Mouse (Mus musculus): ENCODE measurements around the gene Vwa7.

DNA sequence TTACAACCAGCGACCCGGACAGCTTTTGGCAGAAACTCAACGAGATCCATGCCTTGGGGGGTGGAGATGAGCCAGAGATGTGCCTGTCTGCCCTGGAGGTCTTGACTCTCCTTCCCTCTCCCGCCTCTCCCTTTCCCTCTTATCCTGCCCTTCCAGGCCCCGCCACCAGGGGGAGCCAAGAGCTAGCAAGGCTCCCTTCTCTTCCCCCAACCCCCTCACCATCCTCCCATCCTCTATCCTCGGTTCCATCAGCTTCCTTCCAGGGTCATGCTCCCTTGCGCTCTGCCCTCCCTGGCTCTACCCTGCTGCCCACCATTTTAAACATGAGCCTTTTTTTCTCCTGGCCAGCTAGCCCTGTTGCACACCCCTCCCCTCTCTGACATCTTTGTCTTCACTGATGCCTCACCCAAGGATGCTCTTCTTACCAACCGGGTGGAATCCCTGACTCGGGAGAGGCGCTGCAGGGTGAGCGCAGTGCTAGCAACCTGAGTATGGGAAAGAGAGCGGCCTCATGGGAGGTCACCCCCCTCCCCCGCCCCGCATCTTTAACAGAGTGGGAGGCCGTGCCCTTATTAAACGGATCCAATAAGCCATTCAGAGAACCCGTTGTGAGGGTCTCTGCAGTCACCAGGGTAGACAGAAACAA lies 4.9 kb downstream of the Vwa7 start:
- TF ChIP-seq USF1 (IDR thresholded peaks at IDR 0.05; ENCODE audit: low read depth), result no peak
- TF ChIP-seq POLR2A (IDR thresholded peaks at IDR 0.05; ENCODE audit: insufficient read length, low read depth), result no peak
- TF ChIP-seq TCF12 (IDR thresholded peaks at IDR 0.05; ENCODE audit: insufficient read depth, poor library complexity, severe bottlenecking), result no peak
- no peak for TF ChIP-seq MAX (IDR thresholded peaks at IDR 0.05; ENCODE audit: low read depth)
- TF ChIP-seq POLR2AphosphoS2 (IDR thresholded peaks at IDR 0.05; ENCODE audit: insufficient read length, low read depth), result no peak
- TF ChIP-seq SRF (IDR thresholded peaks at IDR 0.05; ENCODE audit: control insufficient read depth, insufficient read length, low read depth), result no peak
- TF ChIP-seq MYOD1 (IDR thresholded peaks at IDR 0.05; ENCODE audit: control insufficient read depth in 1 of 3, insufficient read length in 2 of 3, low read depth in 2 of 3), result no peak
- no peak for TF ChIP-seq CEBPB (IDR thresholded peaks at IDR 0.05; ENCODE audit: insufficient read depth, poor library complexity, severe bottlenecking)

All from myocyte (in vitro differentiated cells).